Mouse (Mus musculus) forebrain, embryonic 14.5 days (tissue): ENCODE results near the gene Acoxl. TPM values are rescaled to one million over a fixed set of nuclear protein-coding genes. Genes with fewer than 3 reads are reported as not detected.

Experiments used
- ATAC-seq: fragments of 200-750 bp; cut with Nextera tagmentation; 2 replicates; pipeline ENCODE4 v1.8.0; 2017; ENCODE audit warnings: mild to moderate bottlenecking, moderate library complexity
- DNase-seq: peaks from one replicate; pipeline ENCODE4 v3.0.0-alpha.2; 2015; ENCODE audit warnings: low spot score
- H3K27ac ChIP-seq: fragments of 300-500 bp; sonication (generic); 2 replicates; pipeline ENCODE4 v1.5.1; 2014; ENCODE audit warnings: low read depth, mild to moderate bottlenecking, control low read depth, low read length, moderate library complexity
- H3K27me3 ChIP-seq: fragments of 300-500 bp; sonication (generic); replicated peaks from 2 replicates; pipeline ENCODE4 v1.6.1; 2014; ENCODE audit warnings: low read length, control low read depth, mixed read lengths; ENCODE audit not compliant: control insufficient read depth, insufficient read depth
- H3K36me3 ChIP-seq: fragments of 300-500 bp; sonication (generic); 2 replicates; pipeline ENCODE4 v1.6.1; 2014; ENCODE audit warnings: low read length, control low read depth; ENCODE audit not compliant: control insufficient read depth, insufficient read depth
- H3K4me1 ChIP-seq: fragments of 300-500 bp; sonication (generic); 2 replicates; pipeline ENCODE4 v1.6.1; 2014; ENCODE audit warnings: antibody characterized with exemption, low read length, control low read depth; ENCODE audit not compliant: control insufficient read depth, insufficient read depth
- H3K4me2 ChIP-seq: fragments of 300-500 bp; sonication (generic); 2 replicates; pipeline ENCODE4 v1.6.1; 2014; ENCODE audit warnings: mild to moderate bottlenecking, control low read depth, low read length
- H3K4me3 ChIP-seq: fragments of 300-500 bp; sonication (generic); 2 replicates; pipeline ENCODE4 v1.5.1; 2014; ENCODE audit warnings: low read depth, low read length, control low read depth
- H3K9ac ChIP-seq: fragments of 300-500 bp; sonication (generic); 2 replicates; pipeline ENCODE4 v1.6.1; 2014; ENCODE audit warnings: mild to moderate bottlenecking, low read length, control low read depth, moderate library complexity
- H3K9me3 ChIP-seq: fragments of 300-500 bp; sonication (generic); replicated peaks from 2 replicates; pipeline ENCODE4 v1.6.1; 2016; ENCODE audit warnings: low read length, control low read depth, mixed read lengths; ENCODE audit not compliant: control insufficient read depth
- WGBS: fragments of 180-500 bp; shearing (Covaris S2); extraction: QIAGEN DNeasy Blood & Tissue Kit; methylation state at CpG from one replicate; pipeline ENCODE4 v1.1.7; 2014; 5-methylcytosine and 5-hydroxymethylcytosine counted together
- polyA plus RNA-seq: library from polyadenylated mRNA; unstranded; fragments of >200 nt; fragmentation: Nextera tagmentation; extraction: Ambion mirVana; gene quantifications from 2 replicates; pipeline ENCODE4 v1.2.1, GENCODE M21; 2014

Gene Acoxl
- polyA plus RNA-seq, 1 experiment from 2014 or later, result not detected

- 47% methylated on average over 4 of the region's 4 CpGs for WGBS
- Histone ChIP-seq H3K4me3 (no peak overlapping the region), H3K36me3 (no peaks in the 10 kb centered on the region), H3K9ac (no peak overlapping the region), H3K9me3 (no peaks in the 10 kb centered on the region), H3K4me1 (no peaks in the 10 kb centered on the region), H3K4me2 (no peak overlapping the region), H3K27ac (no peak overlapping the region), H3K27me3 (no peaks in the 10 kb centered on the region)
- DNase-seq (no peak), ATAC-seq (no peak)
These were observed 149.0 kb downstream of the Acoxl start for GRCm38 (mm10) chr2:127987706-127988105.

GRCm38 (mm10) chr2:127990856-127991479, 152.3 kb downstream of the Acoxl start:
- H3K4me3 ChIP-seq, result no peak overlapping the region
- no peaks in the 10 kb centered on the region for H3K36me3 ChIP-seq
- no peak overlapping the region for H3K4me2 ChIP-seq
- H3K27me3 ChIP-seq, result no peaks in the 10 kb centered on the region
- no peak overlapping the region for H3K9ac ChIP-seq
- ATAC-seq (no peak), DNase-seq (peak; percentile 22)
- WGBS, result 58% methylated on average over 6 of the region's 6 CpGs
- H3K9me3 ChIP-seq, result no peaks in the 10 kb centered on the region
- H3K4me1 ChIP-seq, result no peaks in the 10 kb centered on the region
- no peak overlapping the region for H3K27ac ChIP-seq

- Histone ChIP-seq H3K9me3 (no peaks in the 10 kb centered on the region), H3K36me3 (no peaks in the 10 kb centered on the region), H3K27ac (no peak overlapping the region), H3K27me3 (no peaks in the 10 kb centered on the region), H3K4me3 (no peak overlapping the region), H3K4me1 (no peaks in the 10 kb centered on the region), H3K9ac (no peak overlapping the region), H3K4me2 (no peak overlapping the region)
- DNase-seq (no peak), ATAC-seq (no peak)
- 77% methylated on average over 1 of the region's 1 CpGs for WGBS
These were observed 153.0 kb downstream of the Acoxl start for GRCm38 (mm10) chr2:127991656-127992055.

- Histone ChIP-seq H3K36me3 (no peaks in the 10 kb centered on the region), H3K4me2 (no peak overlapping the region), H3K27ac (no peak overlapping the region), H3K9ac (no peak overlapping the region), H3K4me1 (no peaks in the 10 kb centered on the region), H3K4me3 (no peak overlapping the region), H3K27me3 (no peaks in the 10 kb centered on the region), H3K9me3 (no peaks in the 10 kb centered on the region)
- ATAC-seq (no peak), DNase-seq (no peak)
- WGBS, result 91% methylated on average over 17 of the region's 17 CpGs
These were observed 170.2 kb downstream of the Acoxl start for GRCm38 (mm10) chr2:128008662-128009423.

- H3K36me3 ChIP-seq, result no peaks in the 10 kb centered on the region
- no peak overlapping the region for H3K4me2 ChIP-seq
- H3K4me3 ChIP-seq, result no peak overlapping the region
- DNase-seq, result no peak
- no peak for ATAC-seq
- H3K4me1 ChIP-seq, result no peaks in the 10 kb centered on the region
- no peak overlapping the region for H3K27ac ChIP-seq
- 74% methylated on average over 2 of the region's 2 CpGs for WGBS
- no peaks in the 10 kb centered on the region for H3K9me3 ChIP-seq
- H3K9ac ChIP-seq, result no peak overlapping the region
- no peaks in the 10 kb centered on the region for H3K27me3 ChIP-seq
These were observed 175.9 kb downstream of the Acoxl start for GRCm38 (mm10) chr2:128014613-128015012.

GRCm38 (mm10) chr2:128015602-128016001, 176.9 kb downstream of the Acoxl start:
- no peak overlapping the region for H3K9ac ChIP-seq
- DNase-seq (no peak), ATAC-seq (no peak)
- no peak overlapping the region for H3K4me3 ChIP-seq
- H3K27ac ChIP-seq, result no peak overlapping the region
- H3K36me3 ChIP-seq, result no peaks in the 10 kb centered on the region
- H3K9me3 ChIP-seq, result no peaks in the 10 kb centered on the region
- H3K4me2 ChIP-seq, result no peak overlapping the region
- 89% methylated on average over 8 of the region's 8 CpGs for WGBS
- H3K4me1 ChIP-seq, result 0 out of 2 replicates have a peak, but pooled peaks cover 3% of the 10 kb centered on the region
- H3K27me3 ChIP-seq, result no peaks in the 10 kb centered on the region

- Histone ChIP-seq H3K9ac (no peak overlapping the region), H3K27me3 (no peaks in the 10 kb centered on the region), H3K4me1 (peaks cover 6% of the 10 kb centered on the region; the same call in 1 of the 2 replicates), H3K36me3 (no peaks in the 10 kb centered on the region), H3K27ac (no peak overlapping the region), H3K4me2 (no peak overlapping the region), H3K9me3 (no peaks in the 10 kb centered on the region), H3K4me3 (no peak overlapping the region)
- 32% methylated on average over 7 of the region's 7 CpGs for WGBS
- ATAC-seq, result no peak
- DNase-seq, result peak; percentile 22
These were observed 181.6 kb downstream of the Acoxl start for GRCm38 (mm10) chr2:128020039-128020907.

- Histone ChIP-seq H3K9ac (no peak overlapping the region), H3K4me1 (peaks cover 6% of the 10 kb centered on the region; the same call in 1 of the 2 replicates), H3K4me3 (no peak overlapping the region), H3K9me3 (no peaks in the 10 kb centered on the region), H3K36me3 (no peaks in the 10 kb centered on the region), H3K27ac (no peak overlapping the region), H3K4me2 (no peak overlapping the region), H3K27me3 (no peaks in the 10 kb centered on the region)
- no peak for ATAC-seq
- DNase-seq, result no peak
These were observed 182.2 kb downstream of the Acoxl start for GRCm38 (mm10) chr2:128020908-128021193.
